Mouse (Mus musculus) testis, adult 2 months (tissue): ENCODE results near the gene Tubb3.

ENCODE experiments used
- CTCF ChIP-seq: fragments of 200-500 bp; IDR thresholded peaks from 2 replicates; pipeline ENCODE4 v1.5.1; 2012; ENCODE audit warnings: low read depth, mild to moderate bottlenecking, inconsistent platforms, low read length, moderate library complexity; ENCODE audit not compliant: control insufficient read depth, insufficient read depth, insufficient replicate concordance
- POLR2A ChIP-seq: fragments of 200-500 bp; IDR thresholded peaks from 2 replicates; pipeline ENCODE4 v1.6.1; 2012; ENCODE audit warnings: low read depth, mild to moderate bottlenecking, inconsistent platforms, low read length, moderate library complexity; ENCODE audit not compliant: control insufficient read depth

DNA sequence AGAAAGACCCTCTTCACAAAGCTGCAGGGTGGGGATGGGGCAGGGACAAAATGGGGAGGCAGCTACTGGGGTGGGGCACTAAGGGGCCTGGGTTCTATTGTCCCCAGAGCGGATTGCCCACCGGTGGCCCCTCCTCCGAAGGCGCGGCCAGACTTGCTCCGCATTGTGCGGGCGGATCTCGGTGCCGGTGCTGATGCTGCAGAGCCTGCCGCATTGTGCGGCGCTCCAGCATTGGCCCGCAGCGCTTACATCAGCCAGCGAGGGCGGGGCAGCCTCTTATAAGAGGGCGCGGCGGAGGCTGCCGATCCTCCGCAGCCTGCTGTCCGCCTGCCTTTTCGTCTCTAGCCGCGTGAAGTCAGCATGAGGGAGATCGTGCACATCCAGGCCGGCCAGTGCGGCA lies at the start of gene Tubb3:
- TF ChIP-seq CTCF (no peak), POLR2A (peak; percentile 67)
